Mouse (Mus musculus): Measurements from ENCODE around the gene Cyp2r1. TPM values are rescaled to one million over a fixed set of nuclear protein-coding genes. Genes with fewer than 3 reads are reported as not detected.

The Cyp2r1 gene
- polyA plus RNA-seq, 1 experiment from 2014 or later: 1.6 TPM

Other genes starting within 250 kb of the Cyp2r1 start
- 4.9 TPM in 2 replicates for gene Pde3b, start 147.7 kb downstream of the Cyp2r1 start, polyA plus RNA-seq (2015; fragmentation: Nextera tagmentation; extraction: Ambion mirVana)
- 1.4 and 1.8 TPM in 2 replicates for gene Calca, start 73.4 kb upstream of the Cyp2r1 start, polyA plus RNA-seq (2015; fragmentation: Nextera tagmentation; extraction: Ambion mirVana)
- not detected in 2 replicates for gene Calcb, start 155.7 kb upstream of the Cyp2r1 start, polyA plus RNA-seq (2015; fragmentation: Nextera tagmentation; extraction: Ambion mirVana)
- 0.46 and 0.86 TPM in 2 replicates for gene Insc, start 180.7 kb upstream of the Cyp2r1 start, polyA plus RNA-seq (2015; fragmentation: Nextera tagmentation; extraction: Ambion mirVana)

All from forebrain, embryonic 13.5 days (tissue).